Mouse (Mus musculus): ENCODE results near the gene Engase.
A peak's percentile ranks its signal among the peaks of the same experiment; 100 is the strongest.

Gene Engase

GRCm38 (mm10) chr11:118455788-118456187, 20.8 kb upstream of the Engase start:
- DNase-seq: no peak

DNA sequence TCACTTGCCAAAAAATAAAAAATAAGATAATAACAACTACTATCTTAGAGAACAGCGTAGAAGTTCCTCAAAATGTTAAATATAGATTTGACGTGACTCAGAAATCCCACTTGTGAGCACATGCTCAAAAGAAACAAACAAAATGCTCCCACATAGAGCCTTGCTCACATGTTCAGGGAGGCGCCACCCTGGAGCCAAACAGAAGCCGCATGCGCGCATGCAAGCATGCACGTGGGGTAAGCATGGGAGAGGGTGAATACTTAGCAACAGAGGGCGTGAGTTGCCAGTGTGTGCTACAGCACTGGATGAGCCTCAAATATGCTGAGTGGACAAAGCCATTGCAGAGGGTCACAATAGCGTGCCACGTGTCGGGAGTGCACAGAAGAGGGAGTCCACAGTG, 19.7 kb upstream of the Engase start:
- no peak for DNase-seq

- peak; percentile 65 to 68 for DNase-seq
Measured at GRCm38 (mm10) chr11:118459051-118459450, 17.6 kb upstream of the Engase start.

- no peak for DNase-seq
Measured at GRCm38 (mm10) chr11:118459536-118459935, 17.1 kb upstream of the Engase start.

DNA sequence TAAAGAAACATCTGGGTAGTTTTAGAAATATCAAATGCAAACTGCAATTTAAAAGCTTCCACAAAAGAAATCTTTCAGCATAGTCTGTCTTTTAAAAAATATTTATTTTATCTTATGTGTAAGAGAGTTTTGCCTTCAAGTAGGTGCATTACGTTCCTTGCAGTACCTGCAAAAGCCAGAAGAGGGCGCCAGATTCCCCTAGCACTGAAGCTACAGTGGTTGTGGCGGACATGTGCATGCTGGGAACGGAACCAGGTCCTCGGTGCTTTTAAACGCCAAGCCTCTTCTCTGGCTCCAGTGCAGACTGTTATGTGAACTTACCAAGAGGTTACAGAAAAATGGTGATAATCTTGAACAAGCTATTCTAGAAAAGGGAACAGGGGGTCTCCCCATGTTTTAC, 16.3 kb upstream of the Engase start:
- no peak for DNase-seq

DNA sequence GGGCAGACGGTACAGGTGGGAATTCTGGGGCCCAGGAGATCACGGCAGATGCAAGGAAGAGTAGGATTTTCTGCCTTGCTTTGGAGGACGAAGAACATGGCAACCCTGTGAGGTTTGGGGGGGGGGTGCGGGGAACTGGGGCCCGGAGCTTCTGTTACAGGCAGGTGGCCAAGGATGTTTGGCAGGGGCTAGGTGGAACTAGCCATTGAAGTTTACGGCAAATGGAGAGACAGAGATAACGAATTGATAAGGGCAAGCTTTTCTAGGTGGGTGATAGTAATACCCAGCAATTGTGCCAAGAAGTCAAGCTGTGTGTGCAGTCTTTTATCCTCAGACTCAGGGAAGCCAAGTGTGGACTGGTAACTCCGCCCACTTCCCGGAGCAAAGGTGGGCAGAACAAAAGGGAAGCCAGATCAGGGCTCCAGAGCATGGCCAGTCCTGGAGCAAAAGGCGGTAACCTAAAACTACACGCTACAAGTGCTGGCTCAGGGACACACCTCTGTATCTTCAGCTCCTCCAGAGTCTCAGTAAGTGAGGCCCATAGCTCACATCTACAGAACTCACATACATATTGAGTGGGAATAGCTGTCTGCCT, 9.1 kb upstream of the Engase start:
- DNase-seq: no peak

- DNase-seq: no peak
Measured at GRCm38 (mm10) chr11:118469509-118470160, 7.0 kb upstream of the Engase start.

DNA sequence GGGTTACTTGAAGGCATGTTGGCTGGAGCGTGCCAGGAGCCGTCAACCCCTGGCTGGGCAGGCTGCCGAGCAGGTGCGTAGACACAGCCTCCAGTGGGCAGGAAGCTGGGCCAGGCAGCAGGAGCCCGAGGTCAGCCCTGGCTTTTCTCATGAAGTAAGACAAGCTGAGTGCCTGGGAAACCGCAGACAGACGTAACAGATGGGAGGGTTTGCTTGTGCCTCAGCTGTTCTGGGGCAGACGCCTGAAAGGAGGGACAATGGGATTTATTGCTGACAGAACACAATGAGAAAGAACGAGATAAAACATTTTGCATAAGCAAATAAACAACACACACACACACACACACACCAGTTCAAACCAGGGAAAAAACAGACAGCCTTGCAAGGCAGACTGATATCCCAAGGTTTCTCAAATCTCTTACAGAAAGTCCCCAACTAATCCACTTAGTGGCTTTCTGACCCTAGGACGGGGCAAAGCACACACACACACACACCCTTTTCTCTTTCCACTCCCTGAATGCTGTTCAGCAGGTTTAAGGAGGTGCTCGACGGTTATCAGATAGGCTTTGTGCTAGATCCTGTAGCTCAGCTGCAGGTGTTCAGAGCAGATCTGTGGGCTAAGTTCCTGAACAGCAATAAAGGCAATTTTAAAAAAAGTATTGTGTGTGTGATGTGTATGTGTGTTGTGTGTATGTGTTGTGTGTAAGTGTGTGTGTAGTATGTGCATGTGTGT, 6.2 kb upstream of the Engase start:
- DNase-seq: no peak

- DNase-seq: no peak
Measured at GRCm38 (mm10) chr11:118471676-118472075, 5.0 kb upstream of the Engase start.

- no peak for DNase-seq
Measured at GRCm38 (mm10) chr11:118473161-118473560, 3.5 kb upstream of the Engase start.

- no peak for DNase-seq
Measured at GRCm38 (mm10) chr11:118473842-118474500, 2.7 kb upstream of the Engase start.

- DNase-seq: no peak
Measured at GRCm38 (mm10) chr11:118475496-118476083, 1.0 kb upstream of the Engase start.

DNA sequence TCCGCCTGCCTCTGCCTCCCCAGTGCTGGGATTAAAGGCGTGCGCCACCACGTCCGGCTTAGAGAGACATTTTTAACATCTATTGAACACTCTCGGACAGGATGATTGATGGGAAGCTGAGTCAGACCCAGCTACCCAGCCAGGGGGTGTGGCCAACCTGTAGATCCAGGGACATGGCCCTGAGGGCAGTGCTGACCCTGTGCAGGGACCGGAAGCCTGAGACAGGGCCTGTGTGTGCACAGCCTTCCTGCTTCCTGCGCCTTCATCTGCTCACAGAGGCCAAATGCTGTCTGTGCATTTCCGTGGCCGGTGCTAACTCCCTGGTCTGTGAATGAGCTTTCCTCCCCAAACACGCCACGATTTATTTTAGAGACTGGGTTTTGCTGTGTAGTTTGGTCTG, 3.1 kb downstream of the Engase start:
- DNase-seq: peak; percentile 49 to 56

GRCm38 (mm10) chr11:118481231-118481630, 4.6 kb downstream of the Engase start:
- no peak for DNase-seq

DNA sequence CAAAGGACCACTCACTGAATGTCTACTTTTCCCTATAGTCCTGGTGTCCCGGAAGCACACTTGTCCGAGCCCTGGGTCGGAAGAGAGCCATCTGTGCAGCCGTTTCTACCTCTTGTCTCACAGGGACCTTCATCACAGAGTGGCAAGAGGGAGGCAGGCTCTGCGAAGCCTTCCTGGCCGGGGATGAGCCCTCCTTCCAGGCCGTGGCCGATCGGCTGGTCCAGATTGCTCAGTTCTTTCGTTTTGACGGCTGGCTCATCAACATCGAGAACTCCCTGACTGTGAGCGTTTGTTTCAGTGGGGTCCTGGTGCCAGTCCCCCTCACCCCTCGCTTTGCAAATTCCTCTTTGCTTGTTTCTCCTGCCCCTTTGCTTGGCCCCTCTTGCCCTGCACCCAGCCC, 5.1 kb downstream of the Engase start:
- no peak for DNase-seq

GRCm38 (mm10) chr11:118484169-118484568, 7.5 kb downstream of the Engase start:
- no peak for DNase-seq

DNA sequence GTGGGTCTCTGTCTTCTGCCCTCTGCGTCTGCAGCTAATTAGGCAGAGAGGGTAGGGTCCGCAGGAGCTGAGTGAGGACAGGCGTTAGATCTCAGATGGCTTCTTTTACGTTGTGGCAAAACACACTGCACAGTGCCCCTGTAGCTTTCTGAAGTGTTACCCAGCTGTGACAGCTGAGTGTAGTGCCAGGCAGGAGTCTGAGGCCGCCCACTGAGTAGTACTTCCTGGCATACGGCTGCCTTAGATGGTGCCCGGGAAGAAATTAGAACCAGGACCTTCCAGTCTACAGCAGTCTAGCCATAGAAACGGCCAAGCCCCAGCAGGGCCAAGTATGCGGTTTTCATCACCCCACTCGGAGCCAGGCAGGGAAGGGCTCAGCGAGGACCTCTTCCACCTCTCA, 8.7 kb downstream of the Engase start:
- DNase-seq: no peak

DNA sequence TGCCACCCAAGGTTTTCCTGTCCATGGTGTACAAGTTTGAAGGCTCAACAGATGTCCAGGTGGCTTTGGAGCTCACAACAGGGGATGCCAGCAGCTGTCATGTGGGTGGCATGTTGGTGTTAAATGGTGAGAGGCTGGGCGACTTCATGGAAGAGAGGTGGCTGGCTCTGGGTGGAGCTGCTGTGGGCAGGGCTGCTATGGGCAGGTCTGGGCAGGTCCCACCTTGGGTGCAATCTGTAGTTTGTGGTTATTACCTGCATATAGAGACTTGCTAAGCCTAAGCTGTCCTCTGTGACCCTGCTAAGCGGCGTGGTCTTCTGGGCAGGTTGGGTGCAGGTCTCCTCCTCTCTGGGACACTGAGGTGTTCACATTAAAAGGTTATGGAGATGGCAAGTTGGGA, 9.2 kb downstream of the Engase start:
- no peak for DNase-seq

DNA sequence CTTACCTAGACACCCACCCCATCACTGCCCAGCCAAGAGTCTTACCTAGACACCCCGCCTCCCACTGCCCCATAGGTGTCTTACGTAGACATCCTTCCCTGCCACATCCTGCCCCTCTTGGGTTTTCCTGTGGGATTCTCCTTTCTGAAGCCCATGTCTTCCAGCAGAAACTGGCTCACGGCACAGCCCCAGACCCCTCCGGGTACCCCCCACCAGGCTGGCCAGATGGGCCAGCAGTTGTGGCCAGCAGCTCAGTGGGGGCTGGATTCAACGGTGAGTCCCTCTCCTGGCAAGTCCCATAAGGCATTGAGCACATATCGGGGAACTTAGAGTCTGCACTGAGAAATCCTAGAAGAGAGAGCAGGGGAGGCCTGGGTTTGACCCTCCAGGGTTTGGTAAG, 9.7 kb downstream of the Engase start:
- DNase-seq: no peak

- no peak for DNase-seq
Measured at GRCm38 (mm10) chr11:118486881-118487772, 10.5 kb downstream of the Engase start.

GRCm38 (mm10) chr11:118488191-118488906, 11.7 kb downstream of the Engase start:
- peak in 1 of 2 experiments; percentile 30 for DNase-seq

- DNase-seq: no peak
Measured at GRCm38 (mm10) chr11:118488907-118489270, 12.3 kb downstream of the Engase start.
